Mouse (Mus musculus) liver, adult 2 months (tissue): Measurements from ENCODE around the gene Syne3.

ENCODE experiments used
- CTCF ChIP-seq: fragments of 200-500 bp; IDR thresholded peaks from 2 replicates; pipeline ENCODE4 v1.5.1; 2011; ENCODE audit warnings: low read depth, low read length, control low read depth
- POLR2A ChIP-seq: fragments of 200-500 bp; IDR thresholded peaks from 2 replicates; pipeline ENCODE4 v1.6.1; 2011; ENCODE audit warnings: low read length, control low read depth; ENCODE audit not compliant: insufficient read depth; ENCODE audit errors: extremely low read depth

- TF ChIP-seq CTCF (no peak), POLR2A (no peak)
Observed at GRCm38 (mm10) chr12:104919247-104919646, 90.4 kb downstream of the Syne3 start.
